Mouse (Mus musculus) liver, embryonic 11.5 days (tissue): ENCODE measurements at regions not wholly inside any gene's neighbourhood (a gene's known extent, or its start where the extent isn't known, plus 50 kb on each side); places are given as distances from the start of the nearest gene placed in this dataset.

ENCODE experiments used
- ATAC-seq: fragments of 200-750 bp; cut with Nextera tagmentation; replicated peaks from 2 replicates; pipeline ENCODE4 v1.8.0; 2017; ENCODE audit warnings: moderate number of reproducible peaks, mild to moderate bottlenecking, moderate TSS enrichment, moderate library complexity; ENCODE audit not compliant: low FRiP score
- DNase-seq: peaks from one replicate; pipeline ENCODE4 v3.0.0-alpha.2; 2017; ENCODE audit warnings: low spot score
- H3K27ac ChIP-seq: fragments of 300-500 bp; sonication (generic); 2 replicates; pipeline ENCODE4 v1.5.1; 2014; ENCODE audit warnings: mild to moderate bottlenecking, low read depth, low read length, control low read depth
- H3K27me3 ChIP-seq: fragments of 300-500 bp; sonication (generic); replicated peaks from 2 replicates; pipeline ENCODE4 v1.6.1; 2014; ENCODE audit warnings: low read length, mixed read lengths; ENCODE audit not compliant: control insufficient read depth, insufficient read depth
- H3K36me3 ChIP-seq: fragments of 300-500 bp; sonication (generic); 2 replicates; pipeline ENCODE4 v1.6.1; 2014; ENCODE audit warnings: mild to moderate bottlenecking, low read length, moderate library complexity, mixed read lengths; ENCODE audit not compliant: control insufficient read depth, insufficient read depth
- H3K4me1 ChIP-seq: fragments of 300-500 bp; sonication (generic); replicated peaks from 2 replicates; pipeline ENCODE4 v1.6.1; 2014; ENCODE audit warnings: low read length, mixed read lengths; ENCODE audit not compliant: control insufficient read depth, insufficient read depth
- H3K4me2 ChIP-seq: fragments of 300-500 bp; sonication (generic); 2 replicates; pipeline ENCODE4 v1.6.1; 2014; ENCODE audit warnings: mild to moderate bottlenecking, control low read depth, moderate library complexity
- H3K4me3 ChIP-seq: fragments of 300-500 bp; sonication (generic); 2 replicates; pipeline ENCODE4 v1.5.1; 2014; ENCODE audit warnings: low read depth, low read length, control low read depth
- H3K9ac ChIP-seq: fragments of 300-500 bp; sonication (generic); 2 replicates; pipeline ENCODE4 v1.6.1; 2014; ENCODE audit warnings: low read depth, low read length, control low read depth
- H3K9me3 ChIP-seq: fragments of 300-500 bp; sonication (generic); 2 replicates; pipeline ENCODE4 v1.6.1; 2016; ENCODE audit warnings: low read length, inconsistent platforms, mixed read lengths; ENCODE audit not compliant: control insufficient read depth
- WGBS: fragments of 180-500 bp; shearing (Covaris S2); extraction: QIAGEN DNeasy Blood & Tissue Kit; methylation state at CpG from one replicate; pipeline ENCODE4 v1.1.7; 2014; 5-methylcytosine and 5-hydroxymethylcytosine counted together

DNA sequence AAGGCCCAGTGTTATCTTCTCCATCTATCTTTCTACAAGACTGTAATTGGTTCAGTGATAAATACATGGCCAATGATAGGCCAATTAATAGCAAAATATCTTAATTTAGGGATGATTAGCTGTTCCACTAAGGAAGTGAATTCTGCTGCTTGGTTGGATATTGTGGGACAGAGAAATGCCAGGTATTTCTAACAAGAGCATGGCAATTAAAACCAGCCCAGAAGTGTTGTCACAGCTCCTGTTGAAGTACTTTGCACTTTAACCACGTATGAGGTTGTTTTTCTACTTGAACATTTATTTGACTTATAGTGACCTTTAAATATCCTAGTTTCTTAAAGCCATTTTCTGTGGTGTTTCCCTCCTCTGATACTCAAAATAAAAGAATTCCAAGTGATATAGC is 65.7 kb upstream of the Acsl4 start:
- H3K27me3 ChIP-seq = peaks cover 5% of the 10 kb centered on the region
- no peak overlapping the region for H3K27ac ChIP-seq
- H3K36me3 ChIP-seq = no peaks in the 10 kb centered on the region
- H3K4me3 ChIP-seq = no peak overlapping the region
- H3K9ac ChIP-seq = no peak overlapping the region
- no peak for ATAC-seq
- H3K4me1 ChIP-seq = no peaks in the 10 kb centered on the region
- DNase-seq = no peak
- H3K4me2 ChIP-seq = no peak overlapping the region
- H3K9me3 ChIP-seq = no peaks in the 10 kb centered on the region
- WGBS = 58% methylated on average over 1 of the region's 1 CpGs

GRCm38 (mm10) chrX:142464174-142464573 is 73.8 kb upstream of the Acsl4 start:
- 43% methylated on average over 2 of the region's 2 CpGs for WGBS
- H3K4me2 ChIP-seq = no peak overlapping the region
- no peak overlapping the region for H3K4me3 ChIP-seq
- DNase-seq = no peak
- no peak overlapping the region for H3K27ac ChIP-seq
- H3K9me3 ChIP-seq = no peaks in the 10 kb centered on the region
- peaks cover 16% of the 10 kb centered on the region; the same call in 1 of the 2 replicates for H3K27me3 ChIP-seq
- H3K36me3 ChIP-seq = no peaks in the 10 kb centered on the region
- H3K4me1 ChIP-seq = no peaks in the 10 kb centered on the region
- H3K9ac ChIP-seq = no peak overlapping the region
- no peak for ATAC-seq

DNA sequence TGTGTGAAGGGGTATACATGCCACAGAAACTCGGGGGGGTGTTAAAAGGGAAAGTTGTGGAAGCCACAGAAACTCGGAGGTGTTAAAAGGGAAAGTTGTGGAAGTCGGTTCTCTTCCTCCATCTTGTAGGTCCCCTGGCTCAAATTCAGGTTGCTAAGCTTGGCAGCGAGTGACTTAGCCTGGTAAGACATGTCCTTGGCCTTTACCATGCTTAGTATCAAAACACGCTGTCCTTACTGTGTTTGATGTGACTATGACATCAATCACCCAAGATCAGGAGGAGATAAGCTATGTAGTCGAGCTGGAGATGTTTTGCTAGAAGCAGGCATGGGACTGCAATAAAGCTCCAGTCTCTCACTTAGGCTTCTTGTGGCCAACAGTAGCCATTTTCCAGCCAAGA is 74.4 kb upstream of the Acsl4 start:
- Histone ChIP-seq H3K27ac (no peak overlapping the region), H3K27me3 (peaks cover 18% of the 10 kb centered on the region; the same call in 1 of the 2 replicates), H3K4me1 (no peaks in the 10 kb centered on the region), H3K9me3 (no peaks in the 10 kb centered on the region), H3K4me2 (no peak overlapping the region), H3K4me3 (no peak overlapping the region), H3K36me3 (no peaks in the 10 kb centered on the region), H3K9ac (no peak overlapping the region)
- no peak for ATAC-seq
- 59% methylated on average over 6 of the region's 6 CpGs for WGBS
- DNase-seq = no peak

DNA sequence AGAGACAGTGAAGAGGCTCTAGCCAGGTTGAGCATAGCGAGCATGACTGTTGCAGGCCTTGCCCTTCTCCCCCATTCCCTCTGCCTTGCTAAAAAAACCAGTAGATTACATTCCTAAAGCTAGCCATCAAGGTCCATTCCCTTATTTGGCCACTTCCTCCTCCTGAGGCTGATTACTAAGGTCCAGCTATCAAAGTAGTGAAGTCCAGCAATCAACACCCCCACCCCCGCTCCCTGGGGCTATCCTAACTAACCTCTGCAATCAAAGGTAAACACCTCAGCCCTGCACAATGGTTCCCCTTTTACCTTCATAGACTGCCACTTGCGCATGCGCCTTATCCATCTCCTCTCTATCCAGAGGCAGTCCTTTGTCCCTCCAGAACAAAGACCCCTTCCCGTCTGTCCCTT is 77.5 kb upstream of the Acsl4 start:
- H3K4me2 ChIP-seq = no peak overlapping the region
- DNase-seq (no peak), ATAC-seq (no peak)
- no peaks in the 10 kb centered on the region for H3K9me3 ChIP-seq
- no peak overlapping the region for H3K9ac ChIP-seq
- H3K36me3 ChIP-seq = no peaks in the 10 kb centered on the region
- no peak overlapping the region for H3K27ac ChIP-seq
- no peak overlapping the region for H3K4me3 ChIP-seq
- H3K4me1 ChIP-seq = no peaks in the 10 kb centered on the region
- H3K27me3 ChIP-seq = peaks cover 15% of the 10 kb centered on the region; the same call in 1 of the 2 replicates
- WGBS = 31% methylated on average over 5 of the region's 5 CpGs

DNA sequence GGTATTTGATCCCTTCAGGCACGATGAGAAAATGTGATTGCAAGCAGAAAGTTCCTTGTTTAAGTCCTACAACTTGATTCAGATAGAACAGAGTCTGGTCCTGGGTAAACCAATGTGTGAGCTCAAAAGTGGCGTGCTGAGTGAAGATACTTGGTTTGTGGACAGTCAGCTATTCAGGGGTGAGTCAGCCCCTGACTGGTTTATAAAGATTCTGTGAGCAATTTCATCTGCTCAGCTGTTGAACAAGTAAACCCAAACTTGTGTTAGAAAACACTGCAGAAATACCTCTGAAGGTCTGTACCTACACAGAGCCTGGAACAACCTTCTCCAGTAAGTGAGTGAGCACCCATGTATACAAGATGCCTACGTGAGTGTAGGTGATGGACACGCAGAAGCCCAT is 78.1 kb upstream of the Acsl4 start:
- Histone ChIP-seq H3K4me2 (no peak overlapping the region), H3K4me1 (no peaks in the 10 kb centered on the region), H3K9me3 (no peaks in the 10 kb centered on the region), H3K4me3 (no peak overlapping the region), H3K9ac (no peak overlapping the region), H3K36me3 (no peaks in the 10 kb centered on the region), H3K27me3 (peaks cover 10% of the 10 kb centered on the region; the same call in 1 of the 2 replicates), H3K27ac (no peak overlapping the region)
- 42% methylated on average over 4 of the region's 4 CpGs for WGBS
- DNase-seq = no peak
- no peak for ATAC-seq

- peaks cover 8% of the 10 kb centered on the region; the same call in 1 of the 2 replicates for H3K27me3 ChIP-seq
- no peak overlapping the region for H3K27ac ChIP-seq
- no peak for DNase-seq
- no peaks in the 10 kb centered on the region for H3K36me3 ChIP-seq
- WGBS = 30% methylated on average over 7 of the region's 7 CpGs
- H3K9me3 ChIP-seq = no peaks in the 10 kb centered on the region
- H3K4me2 ChIP-seq = no peak overlapping the region
- no peak for ATAC-seq
- no peaks in the 10 kb centered on the region for H3K4me1 ChIP-seq
- no peak overlapping the region for H3K4me3 ChIP-seq
- no peak overlapping the region for H3K9ac ChIP-seq
Observed at GRCm38 (mm10) chrX:142469048-142469634, 78.8 kb upstream of the Acsl4 start.

GRCm38 (mm10) chrX:142470083-142470482 is 79.7 kb upstream of the Acsl4 start:
- Histone ChIP-seq H3K9me3 (no peaks in the 10 kb centered on the region), H3K4me2 (no peak overlapping the region), H3K27me3 (peaks cover 4% of the 10 kb centered on the region; the same call in 1 of the 2 replicates), H3K36me3 (no peaks in the 10 kb centered on the region), H3K27ac (no peak overlapping the region), H3K9ac (no peak overlapping the region), H3K4me1 (no peaks in the 10 kb centered on the region), H3K4me3 (no peak overlapping the region)
- DNase-seq = no peak
- ATAC-seq = no peak
- WGBS = 88% methylated on average over 1 of the region's 1 CpGs

DNA sequence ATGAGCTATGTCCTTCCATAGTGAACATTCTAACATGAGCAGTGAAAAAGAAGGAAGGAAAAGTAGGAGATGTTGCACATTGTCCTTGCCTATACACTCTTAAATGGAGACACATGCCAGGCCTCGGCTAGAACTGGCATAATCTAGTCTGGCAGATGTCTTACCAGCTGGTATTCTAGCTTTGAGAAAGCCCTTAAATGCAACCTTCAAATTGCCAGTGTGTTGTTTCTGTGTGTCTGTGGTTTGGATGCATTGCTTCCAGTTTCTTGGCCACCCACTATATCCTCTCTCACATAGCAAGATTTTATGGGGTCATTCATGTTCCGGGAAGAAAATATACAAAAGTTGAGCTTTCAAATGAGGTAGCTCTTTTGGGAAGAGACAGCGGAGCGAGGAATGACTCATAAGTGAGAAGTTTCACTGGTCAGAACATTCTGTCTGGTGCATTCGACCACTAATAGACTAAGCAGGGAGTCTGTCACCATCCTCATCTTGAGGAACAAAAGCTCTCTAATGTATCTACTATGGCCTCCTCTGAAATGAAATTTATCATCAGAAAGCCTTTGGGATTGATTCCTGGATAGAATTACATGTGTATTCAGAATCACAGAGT is 91.0 kb upstream of the Acsl4 start:
- Histone ChIP-seq H3K9ac (no peak overlapping the region), H3K4me2 (no peak overlapping the region), H3K27me3 (peaks cover 6% of the 10 kb centered on the region; the same call in 1 of the 2 replicates), H3K4me1 (no peaks in the 10 kb centered on the region), H3K4me3 (no peak overlapping the region), H3K36me3 (no peaks in the 10 kb centered on the region), H3K27ac (no peak overlapping the region), H3K9me3 (no peaks in the 10 kb centered on the region)
- DNase-seq = no peak
- 83% methylated on average over 5 of the region's 5 CpGs for WGBS
- ATAC-seq = no peak

GRCm38 (mm10) chrX:142488078-142488477 is 97.7 kb upstream of the Acsl4 start:
- DNase-seq = no peak
- Histone ChIP-seq H3K36me3 (no peaks in the 10 kb centered on the region), H3K4me1 (no peaks in the 10 kb centered on the region), H3K9me3 (no peaks in the 10 kb centered on the region), H3K27me3 (peaks cover 3% of the 10 kb centered on the region; the same call in 1 of the 2 replicates), H3K4me2 (no peak overlapping the region), H3K9ac (no peak overlapping the region), H3K27ac (no peak overlapping the region), H3K4me3 (no peak overlapping the region)
- ATAC-seq = no peak
- 82% methylated on average over 4 of the region's 4 CpGs for WGBS
